Mouse (Mus musculus) gastrocnemius, postnatal 36 days (tissue): ENCODE data around the gene Cep126. TPM values are rescaled to one million over a fixed set of nuclear protein-coding genes. Genes with fewer than 3 reads are reported as not detected.

ENCODE experiments used
- total RNA-seq, 2 experiments: library from RNA; stranded (reverse); gene quantifications; 2 replicates each; pipeline ENCODE4 v1.2.3; 2021

Gene Cep126
- total RNA-seq, 2 experiments from 2014 or later = 0.42 to 0.97 TPM

Other genes with a start within 250 kb of the Cep126 start
- 10 to 100 TPM; 30.8 to 34.9 TPM for gene Yap1, start 129.7 kb downstream of the Cep126 start, total RNA-seq
- gene Cfap300, start 91.5 kb downstream of the Cep126 start, total RNA-seq = under 1 TPM; 0.26 to 0.37 TPM